Mouse (Mus musculus): ENCODE measurements at regions not wholly inside any gene's neighbourhood (a gene's known extent, or its start where the extent isn't known, plus 50 kb on each side); places are given as distances from the start of the nearest gene placed in this dataset.
"Not testable (repeated sequence)": the region's sequence is repeated elsewhere in the genome, so short reads cannot be mapped to it uniquely, and the experiment has no call there.

DNA sequence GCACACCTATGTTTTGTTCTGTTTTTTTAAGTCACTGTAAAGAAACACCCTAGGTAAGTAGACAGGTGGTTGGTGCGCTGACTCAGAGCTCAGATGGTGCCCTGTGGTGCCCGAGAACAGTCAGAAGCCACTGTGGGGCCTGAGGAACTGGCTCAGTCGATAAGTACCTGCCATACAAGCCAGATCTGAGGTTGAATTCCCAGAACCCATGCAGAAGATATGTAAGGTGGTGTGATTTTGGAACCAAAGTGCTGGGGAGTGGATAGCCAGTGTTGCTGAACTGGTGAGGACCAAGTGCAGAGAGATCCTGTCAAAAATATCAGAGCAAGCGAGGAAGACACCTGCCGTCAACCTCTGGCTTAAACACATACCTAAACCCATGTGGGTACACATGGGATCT lies 65.4 kb downstream of the Chst1 start:
- no peak for DNase-seq

DNA sequence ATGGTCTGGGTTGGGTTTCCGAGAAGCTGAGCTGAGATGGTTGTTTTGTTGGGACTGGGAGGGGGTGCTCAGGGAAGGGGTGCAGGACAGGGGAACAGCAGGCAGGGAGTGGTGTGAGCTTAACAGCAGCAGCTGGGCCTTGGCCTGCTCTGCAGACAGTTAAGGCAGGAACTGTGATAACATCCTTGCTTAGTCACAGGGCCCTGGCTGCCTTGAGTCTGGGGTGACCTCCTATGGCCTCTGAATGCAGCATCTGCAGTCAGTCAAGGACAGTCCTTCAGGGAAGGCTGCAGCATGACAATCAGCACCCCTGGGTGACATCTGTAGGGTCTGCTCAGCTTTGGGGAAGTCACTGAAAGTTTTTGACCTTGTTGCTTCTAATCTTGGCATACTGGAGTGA lies 67.7 kb downstream of the Chst1 start:
- DNase-seq = peak; percentile 15

DNA sequence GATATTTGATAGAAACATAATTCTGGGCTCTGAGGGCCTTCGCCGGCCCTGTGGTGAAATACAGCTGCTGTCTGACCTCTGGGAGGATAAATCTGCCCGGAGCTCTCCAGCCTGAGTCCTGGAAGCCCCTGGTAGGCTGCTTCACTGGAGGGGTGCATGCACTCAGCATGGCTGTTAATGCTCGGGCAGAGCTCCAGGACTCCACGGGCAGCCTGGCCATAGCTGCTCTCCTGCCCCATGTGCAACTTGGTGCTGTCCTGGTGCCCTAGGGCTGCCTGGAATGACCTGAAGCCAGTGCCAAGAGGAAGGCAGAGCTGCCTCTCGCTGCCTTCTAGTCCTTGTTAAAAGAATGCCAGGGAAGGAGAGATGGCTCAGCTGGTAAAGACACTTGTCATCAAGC lies 68.2 kb downstream of the Chst1 start:
- peak; percentile 7 for DNase-seq

DNA sequence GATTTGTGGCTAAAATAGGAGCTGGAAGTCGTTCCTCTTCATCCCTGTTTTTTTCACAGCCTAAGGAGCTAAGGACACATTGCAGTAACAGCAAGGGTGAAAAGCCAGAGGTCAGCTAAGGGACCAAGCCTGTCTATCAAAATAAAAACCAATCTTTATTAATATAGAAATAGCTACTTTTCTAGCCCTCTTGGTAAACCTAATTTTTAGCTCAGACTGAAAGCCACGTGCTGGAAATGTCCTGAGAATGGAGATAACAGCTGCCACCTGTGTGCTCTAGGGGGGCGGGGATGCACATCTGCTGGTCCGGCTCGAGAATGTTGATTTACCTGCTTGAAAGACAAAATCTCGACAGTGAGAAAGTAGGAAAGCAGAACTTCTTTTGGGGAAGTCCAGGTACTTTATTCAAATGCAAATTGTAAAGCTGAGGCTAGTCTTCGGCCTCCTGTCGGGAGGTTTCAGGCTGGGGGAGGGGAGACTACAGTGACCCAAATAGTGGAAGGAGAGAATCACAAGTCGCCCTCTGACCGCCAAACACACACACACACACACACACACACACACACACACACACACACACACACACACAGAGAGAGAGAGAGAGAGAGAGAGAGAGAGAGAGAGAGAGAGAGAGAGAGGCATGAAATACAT lies 70.0 kb downstream of the Chst1 start:
- DNase-seq = not testable (repeated sequence)

DNA sequence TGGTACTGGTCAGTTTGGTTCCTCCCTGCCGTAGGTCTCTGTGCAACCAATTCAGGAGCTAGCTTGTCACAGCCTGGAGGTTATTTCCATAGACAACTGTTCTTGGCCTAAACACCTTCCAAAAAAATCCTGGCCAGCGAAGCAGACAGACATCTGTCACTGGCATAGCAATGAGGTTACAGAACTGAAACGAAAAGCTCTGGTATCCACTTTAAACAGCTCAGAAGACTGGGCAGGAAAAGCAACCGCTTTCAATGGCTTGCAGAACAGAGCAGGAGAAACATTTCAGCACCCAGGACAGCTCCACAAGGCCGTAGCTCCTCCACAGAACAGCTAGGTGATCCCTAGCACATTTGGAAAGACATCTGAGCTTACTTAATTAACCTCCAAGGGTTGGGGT lies 72.1 kb downstream of the Chst1 start:
- DNase-seq = peak; percentile 78

DNA sequence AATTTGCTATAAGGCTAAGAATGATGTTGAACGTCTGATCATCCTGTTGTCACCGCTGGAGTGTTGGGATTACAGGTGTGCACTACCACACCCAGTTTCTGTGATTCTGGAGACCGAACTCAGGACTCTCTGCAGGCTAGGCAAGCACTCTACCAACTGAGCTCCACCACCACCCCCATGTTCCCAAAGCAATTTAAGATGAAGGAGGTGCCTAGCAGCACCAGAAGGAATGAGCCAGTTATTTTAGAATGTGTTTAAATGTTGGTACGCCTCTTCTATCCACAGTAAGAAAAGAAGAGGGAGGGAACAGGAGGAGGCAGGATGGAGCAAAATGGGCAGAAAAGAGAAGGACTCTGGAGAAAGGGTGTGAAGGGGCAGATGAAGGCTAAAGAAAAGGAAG lies 72.6 kb downstream of the Chst1 start:
- no peak for DNase-seq

DNA sequence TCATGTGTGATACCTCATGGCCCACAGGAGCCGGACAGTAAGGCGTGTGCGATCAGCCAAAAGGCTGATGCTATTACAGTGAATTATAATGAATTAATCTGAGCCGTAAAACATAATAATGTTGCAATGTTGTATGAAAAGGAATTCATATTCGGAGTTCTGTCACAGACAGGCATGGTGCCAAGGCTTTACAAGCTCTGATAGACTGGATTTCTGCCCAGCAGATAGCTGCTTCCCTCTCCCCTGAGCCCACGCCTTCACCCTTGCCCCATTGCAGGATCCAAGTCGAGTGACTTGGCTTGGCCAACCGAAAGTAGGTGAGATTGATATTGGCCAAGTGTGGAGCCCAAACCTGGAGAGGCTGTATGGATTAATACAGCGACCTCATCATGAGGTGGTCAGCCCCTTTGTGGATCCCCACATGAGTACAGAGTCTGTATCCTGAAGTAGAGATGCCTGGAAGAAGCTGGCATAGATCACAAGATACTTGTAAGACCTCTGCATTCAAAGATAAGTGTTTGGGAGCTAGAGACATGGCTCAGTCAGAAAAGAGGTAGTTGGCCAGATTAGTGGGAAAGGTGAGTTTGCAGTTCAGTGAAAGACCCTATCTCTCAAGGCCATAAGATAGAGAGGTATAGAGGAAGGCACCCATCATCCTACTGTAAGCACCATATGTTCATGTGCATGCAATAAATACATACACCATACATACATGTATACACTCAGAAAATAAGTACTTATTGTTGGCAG lies 73.7 kb downstream of the Chst1 start:
- DNase-seq = no peak

DNA sequence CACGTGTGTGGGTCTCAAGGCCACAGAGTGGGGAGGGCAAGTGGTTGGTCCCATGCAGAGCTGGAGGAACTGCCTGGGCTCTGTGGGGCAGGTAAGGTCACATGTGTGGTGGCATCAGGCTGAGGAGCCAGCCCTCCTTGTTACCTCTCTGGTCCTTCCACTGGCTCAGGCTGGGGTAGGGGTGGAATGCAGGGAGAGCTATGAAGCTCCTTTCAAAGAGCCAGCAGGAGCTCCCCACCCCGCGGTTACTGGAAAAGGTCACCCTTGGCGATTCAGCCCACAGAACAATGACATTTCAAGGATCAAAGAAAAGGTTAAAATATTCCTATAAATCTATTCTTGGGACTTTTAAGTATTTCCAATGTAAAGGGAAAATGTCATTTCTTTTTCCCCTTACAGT lies 74.4 kb downstream of the Chst1 start:
- no peak for DNase-seq

DNA sequence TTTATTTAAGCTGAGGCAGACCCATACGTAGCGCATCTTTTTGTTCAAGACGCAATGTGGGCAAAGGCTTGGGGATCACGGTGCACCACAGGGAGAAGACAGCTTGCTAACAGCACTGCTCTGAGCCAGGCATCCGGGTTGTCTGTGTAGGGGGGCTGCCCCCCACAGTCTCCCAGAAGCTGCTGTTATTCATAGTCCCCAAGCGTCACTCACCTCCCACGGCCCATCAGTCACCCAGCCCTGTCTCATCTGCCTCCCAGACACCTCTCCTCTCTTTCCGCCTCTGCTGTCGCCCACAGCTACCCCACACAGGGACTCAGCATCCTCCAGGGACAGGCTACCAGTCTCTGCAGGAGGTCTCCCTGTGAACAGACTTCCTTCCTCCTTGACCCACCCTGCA lies 75.7 kb downstream of the Chst1 start:
- no peak for DNase-seq

DNA sequence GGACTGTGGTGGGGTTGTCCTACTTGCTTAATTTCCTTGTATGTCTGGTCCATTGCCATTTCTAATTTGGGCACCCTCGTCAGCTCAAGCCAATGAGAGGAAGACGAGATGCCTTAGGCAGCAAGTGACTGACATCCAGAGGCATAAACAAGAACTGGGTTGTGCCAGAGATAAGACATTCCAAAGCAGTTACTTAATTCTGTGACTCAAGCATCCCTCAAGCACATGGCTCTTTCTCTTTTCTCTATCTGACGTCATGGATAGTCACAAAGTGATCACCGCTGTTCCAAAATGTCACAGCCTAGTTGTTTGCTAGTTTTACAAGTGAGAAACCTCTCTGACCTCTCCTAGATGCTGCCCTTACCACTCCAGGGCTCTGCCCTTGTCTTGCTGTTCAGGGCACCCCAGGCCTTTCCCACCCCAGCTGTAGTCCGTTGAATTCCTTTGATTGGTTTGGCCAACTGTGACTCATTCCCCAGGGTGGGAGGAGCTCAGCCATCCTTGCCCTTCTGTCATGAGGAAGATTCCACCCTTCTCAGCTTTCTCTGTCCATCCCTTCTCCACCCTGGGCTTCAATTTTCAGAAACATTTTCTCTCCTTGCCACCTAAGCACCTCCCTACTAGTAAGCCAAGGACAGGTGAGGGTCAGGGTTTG lies 78.9 kb downstream of the Chst1 start:
- DNase-seq = no peak

DNA sequence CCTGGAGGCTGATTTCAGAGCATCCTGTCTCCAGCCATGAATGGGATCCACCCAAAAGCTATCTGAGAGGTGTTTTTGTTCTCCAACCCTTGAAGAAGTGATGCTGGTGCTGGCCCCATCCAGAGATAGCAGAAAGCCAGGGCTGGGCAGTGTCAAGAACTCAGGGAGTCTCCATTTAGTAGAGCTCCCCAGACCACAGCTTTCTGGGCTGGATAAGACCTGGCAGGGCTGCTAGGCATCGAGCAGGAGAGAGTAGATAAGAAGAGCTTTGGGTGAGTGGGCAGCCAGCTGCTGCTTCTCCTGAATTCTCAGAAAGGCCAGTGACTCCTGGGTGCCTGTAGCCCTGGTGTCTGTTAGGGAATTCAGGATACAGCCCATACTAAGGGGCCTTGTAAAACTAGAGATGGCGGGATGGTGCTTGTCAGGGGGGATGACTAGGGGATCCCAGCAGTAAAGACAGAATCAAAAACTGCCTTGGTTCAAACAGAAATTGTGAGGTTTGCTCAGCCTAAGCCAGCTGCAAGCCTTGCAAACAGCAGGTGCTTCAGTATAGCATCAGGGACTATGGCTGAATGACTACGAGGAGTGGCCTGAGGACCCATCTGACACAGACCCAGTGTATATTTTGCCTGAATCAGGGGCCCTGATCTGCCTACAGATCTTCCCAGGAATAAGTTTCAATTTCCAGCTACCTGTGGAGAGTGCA lies 79.6 kb downstream of the Chst1 start:
- DNase-seq = no peak

DNA sequence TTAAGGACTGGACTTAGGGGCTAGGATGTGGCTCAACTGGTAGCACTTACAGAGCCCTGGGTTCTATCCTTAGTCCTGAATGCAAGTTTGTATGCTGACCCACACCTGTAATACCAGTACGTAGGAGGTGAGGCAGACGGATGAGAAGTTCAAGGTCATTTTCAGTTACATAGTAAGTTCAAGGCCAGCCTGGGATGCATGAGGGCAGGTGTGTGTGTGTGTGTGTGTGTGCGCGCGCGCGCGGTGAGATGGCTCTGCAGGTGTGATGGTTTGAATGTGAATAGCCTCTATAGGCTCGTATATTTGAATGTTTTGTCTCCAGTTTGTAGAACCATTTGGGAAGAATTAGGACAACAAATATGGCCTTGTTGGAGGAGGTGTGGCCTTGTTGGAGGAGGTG lies 82.7 kb downstream of the Chst1 start:
- no peak for DNase-seq

DNA sequence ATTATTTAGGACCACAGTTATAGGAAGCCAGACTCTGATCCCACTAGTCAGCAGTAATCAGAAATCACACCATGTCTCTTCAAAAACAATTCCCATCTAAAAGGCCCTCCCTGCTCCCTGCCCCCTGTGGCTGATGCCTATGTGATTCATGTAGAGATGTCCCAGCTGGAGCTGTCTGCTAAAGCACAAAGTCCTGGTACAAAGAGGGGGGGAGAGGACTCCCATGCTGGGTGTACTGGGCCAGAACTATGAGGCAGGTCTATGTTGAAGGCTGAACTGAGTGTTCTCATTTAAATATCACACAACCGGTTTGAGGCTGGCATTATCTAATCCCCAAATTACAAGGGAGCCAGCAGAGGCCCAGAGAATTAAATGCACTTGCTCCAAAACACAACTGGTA lies 88.2 kb downstream of the Chst1 start:
- DNase-seq = no peak

DNA sequence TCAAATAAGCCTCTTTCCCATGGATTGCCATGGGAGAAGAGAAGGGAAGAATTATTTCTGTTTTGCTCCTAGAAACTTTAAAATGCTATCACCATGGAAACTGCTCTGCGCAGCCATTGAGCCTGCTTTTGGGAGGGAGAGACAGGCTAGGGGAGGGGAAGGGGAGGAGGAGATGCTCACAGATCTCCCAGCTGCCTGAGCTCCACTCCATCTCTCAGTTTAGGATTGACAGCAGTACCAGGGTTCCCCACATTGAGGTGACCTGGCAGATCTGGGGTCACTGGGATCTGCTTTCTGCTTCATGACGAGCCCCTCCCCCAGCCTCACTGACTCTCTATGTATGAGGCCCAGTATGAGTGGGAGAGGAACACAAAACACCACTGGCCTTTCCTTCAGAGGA lies 89.7 kb downstream of the Chst1 start:
- no peak for DNase-seq

DNA sequence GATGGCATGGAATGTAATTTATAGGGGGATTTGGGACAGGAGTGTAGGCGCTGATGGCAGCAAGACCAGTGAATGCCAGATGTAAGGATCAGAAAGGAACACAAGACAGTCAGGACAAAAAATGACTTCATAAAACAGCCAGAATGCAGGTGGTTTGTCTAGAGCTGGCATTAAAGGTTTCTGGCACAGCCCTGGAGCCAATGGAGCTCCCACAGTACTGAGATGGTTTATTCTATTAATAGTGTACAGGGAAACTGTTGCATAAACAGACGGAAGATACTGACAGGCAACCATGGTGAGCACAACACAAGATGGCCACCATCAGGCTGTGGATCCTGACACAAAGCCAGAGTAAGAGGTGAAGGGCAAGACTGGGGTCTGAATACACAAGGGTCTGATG lies 90.8 kb downstream of the Chst1 start:
- no peak for DNase-seq

DNA sequence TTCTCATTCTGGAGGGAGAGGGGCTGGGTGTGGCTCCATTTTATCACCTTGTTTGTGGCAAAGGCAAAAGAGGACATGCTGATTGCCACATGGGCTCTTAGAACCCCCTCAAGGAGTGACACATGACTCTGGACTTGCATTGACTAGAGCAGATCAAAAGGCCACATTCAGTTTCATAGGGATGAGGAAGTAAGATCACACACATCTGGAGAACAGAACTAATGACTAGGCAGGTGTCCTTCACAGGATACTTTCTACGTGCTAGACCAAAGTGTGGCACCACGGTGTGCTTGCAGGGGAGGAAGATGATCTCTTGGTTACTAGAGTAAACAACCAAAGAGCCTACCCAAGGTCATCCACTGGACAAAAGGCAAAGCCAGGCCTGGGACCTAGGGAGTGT lies 91.9 kb downstream of the Chst1 start:
- no peak for DNase-seq

DNA sequence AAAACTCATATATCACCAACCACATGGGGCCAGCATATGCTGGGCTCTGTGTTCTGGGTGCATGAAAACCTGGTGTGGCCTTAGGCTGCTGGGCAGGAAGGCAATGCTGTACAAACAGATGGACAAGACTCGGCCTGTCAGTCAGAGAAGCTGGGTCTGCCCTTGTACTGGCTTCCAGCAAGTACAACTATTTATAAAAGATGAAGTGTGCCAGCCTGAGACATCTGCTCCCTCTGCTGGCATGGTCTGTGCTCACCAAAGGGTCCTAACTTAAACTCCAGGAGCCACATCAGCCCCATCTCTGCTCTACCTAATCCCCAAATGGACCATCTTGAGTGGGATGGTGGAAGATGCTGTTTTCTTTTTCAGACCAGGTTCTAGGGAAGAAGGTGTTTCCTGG lies 93.1 kb downstream of the Chst1 start:
- no peak for DNase-seq

DNA sequence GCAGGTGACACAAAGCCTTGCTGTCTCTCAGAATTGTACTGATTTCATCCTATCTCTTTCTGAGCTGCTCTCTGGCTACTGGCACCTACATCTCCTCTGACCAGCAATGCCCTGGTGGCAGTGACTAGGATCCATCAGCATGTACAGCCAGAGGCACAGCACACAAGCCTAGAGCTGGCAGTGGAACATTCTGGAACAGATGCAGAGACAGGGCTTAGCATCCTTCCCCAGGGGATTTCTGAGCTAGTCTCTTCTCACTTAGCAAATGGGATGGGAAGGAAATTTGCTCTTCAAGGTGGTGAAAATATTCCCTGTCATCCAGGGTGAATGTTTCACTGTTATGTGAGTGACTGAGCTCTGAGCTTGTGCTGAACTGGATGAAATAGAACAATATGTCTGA lies 93.5 kb downstream of the Chst1 start:
- no peak for DNase-seq

DNA sequence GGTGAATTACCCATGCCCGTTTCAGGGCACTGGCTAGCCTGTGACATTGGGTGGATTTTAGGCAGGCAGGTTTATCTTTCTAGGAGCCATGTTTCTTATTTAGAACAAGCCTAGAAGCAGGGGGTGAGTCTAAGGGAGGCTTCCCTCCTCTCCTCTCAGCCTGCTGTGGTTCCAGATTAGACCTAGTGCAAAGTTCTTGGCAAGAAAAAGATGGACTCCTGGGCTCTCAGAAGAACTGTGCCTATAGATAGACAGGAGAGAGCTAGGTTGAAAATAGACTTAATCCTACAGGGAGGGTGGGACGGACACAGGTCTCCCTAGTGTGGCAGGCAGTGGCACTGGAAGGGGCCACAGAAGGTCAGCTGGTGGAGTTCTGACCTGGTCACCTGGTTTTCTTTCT lies 95.3 kb downstream of the Chst1 start:
- no peak for DNase-seq

DNA sequence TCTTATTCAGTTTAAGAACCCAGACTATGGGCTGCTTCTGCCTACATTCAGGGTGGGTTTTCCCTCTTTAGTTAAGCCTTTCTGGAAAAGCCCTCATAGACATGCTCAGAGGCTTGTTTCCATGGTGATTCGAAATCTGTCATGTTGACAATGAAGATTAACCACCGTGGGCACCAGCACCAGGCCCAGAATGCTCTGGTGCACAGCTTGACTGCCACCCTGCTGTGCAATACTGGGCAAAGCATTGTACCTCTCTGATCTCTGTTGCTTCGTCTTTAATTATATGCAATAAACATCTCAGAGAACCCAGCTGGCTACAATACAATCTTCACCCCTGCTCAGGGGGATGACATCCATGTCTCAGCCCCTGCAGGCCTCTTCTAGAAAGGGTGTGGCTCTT lies 96.4 kb downstream of the Chst1 start:
- DNase-seq = no peak

DNA sequence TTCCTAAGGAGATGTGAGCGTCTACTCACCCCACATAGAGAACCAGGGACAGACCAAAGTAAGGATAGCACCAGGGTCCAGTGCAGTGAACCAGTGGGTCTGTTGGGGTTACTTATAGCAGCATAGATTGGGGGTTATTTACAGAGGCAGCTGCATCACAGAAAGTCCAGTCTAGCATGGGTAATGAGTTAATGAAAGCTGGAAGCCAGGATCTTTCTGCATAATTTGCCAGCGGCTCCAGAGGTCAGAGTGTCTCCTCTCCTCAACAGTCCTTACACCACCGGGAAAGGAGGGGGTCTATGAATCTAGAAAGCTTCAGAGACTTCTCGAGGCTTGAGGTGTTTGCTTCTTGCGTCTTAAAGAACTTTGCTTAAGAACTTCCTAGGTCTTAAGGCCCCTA lies 98.2 kb downstream of the Chst1 start:
- no peak for DNase-seq

DNA sequence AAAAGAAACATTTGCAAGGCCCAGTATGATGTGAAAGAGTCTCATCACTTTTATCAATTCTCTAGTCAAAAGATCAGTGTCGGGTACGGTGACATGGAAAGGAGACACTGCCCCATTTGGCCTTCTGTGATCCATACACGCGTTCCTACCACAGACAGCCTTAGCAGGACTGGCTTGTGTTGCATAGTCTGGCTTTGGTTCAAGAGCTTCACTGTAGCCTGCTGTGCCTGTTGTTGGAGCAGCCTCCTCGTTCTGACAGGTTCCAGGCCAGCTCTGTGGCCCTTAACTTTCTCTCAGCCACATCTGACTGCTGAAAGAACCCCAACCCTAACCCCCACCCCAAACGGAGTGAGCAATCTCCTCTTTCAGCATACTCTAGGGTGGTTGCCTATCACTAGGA lies 99.9 kb downstream of the Chst1 start:
- peak; percentile 10 for DNase-seq

DNA sequence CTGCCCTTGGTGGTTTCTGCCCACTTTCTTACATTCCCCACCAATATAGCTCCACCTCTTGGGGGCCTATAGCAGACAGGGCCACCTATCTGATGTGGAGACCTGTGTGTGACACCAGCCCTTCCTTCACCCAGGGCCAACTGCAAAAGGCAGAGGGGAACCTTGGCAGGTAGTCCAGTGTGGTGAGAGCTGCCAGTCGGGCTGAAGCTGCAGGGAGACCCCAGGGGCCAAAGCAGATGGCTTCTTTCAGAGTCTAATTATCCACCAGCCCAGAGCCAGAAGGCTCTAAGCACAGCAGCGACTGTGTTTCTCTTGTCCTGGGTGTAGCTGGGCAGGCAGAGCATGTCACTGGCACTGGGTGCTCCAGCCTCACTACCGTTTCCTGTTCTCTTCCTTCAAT lies 104.5 kb downstream of the Chst1 start:
- no peak for DNase-seq

DNA sequence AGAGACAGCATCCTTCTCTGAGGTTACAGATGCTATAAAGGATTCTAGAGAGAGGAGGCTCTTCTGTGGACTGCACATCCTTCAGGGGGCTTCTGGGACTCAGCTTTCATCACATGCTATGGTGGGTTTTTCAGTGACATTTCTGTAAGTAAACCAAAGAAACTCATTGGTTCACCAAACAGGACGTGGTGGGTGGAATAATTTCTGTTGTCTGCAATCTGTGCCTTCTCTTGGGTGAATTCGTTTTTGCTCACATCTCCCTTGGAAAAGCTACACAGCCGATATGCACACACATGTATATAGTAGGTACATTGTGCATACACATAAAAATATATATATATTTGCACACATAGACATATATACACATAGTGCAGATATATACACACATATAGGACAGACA lies 110.2 kb downstream of the Chst1 start:
- DNase-seq = no peak

All from heart, postnatal 4 days (tissue).